Comparison of ENCODE assay signal across 9 mouse cellular contexts in the genomic region with DNA sequence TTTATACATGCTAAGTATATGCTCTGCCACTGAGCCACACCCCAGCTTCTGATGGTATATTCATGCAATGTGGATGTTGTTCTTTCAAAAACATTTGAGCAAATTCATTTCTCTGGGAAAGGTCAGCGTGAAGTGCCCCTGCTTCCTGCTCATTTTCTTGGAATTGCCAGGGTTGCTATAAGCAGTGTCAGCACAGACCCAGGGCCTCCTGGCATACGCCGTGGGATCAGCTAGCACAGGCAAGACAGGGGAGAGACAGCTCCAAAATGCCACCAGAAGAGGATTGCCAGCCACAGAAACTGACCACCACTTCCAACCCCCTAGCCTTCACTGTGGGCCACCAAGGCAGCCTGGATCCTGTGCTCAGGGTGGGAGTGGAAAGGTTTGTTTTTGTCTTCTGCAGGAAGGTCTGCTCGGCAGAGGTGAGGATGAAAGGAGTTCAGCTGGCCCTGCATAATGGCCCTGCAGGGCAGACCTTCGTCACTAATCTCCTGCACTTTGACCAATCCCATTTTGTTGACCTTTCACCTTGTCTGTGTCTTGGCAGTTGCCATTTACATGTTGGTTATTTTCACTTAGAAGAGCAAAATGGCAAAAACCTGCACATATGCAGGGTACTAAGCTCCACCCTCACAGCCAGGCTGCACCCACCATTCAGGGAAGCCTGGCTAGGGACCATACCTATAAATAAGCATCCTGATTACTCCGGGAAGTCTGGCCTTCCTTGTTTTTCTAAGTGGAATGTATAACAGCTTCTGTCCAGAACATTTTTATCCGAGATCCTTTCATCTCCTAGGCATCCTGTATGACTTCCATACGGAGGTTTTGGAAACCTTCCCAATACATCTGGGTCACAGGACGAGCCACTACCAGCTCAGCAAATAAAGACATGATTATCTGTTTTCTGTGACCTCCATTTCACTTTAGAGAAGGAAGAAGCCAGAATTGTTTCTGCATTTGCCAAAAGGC. TPM values are rescaled to one million over a fixed set of nuclear protein-coding genes. Genes with fewer than 3 reads are reported as not detected.
DNase-seq lines count a peak whose midpoint lies in the region; ATAC-seq and TF ChIP-seq lines count a peak whose summit lies in the region.
"Had no signal": no experiment of that assay in that cellular context is flagged by ENCODE, and none has a peak within 500 bp of the region (broad histone marks: within the 10 kb centered on the region; RNA-seq: fewer than 3 reads in every experiment).

No protein-coding gene starts in this region.

- H3K36me3 ChIP-seq in hindbrain, postnatal 0 days (ENCODE audit: insufficient read depth, low read length), result peaks cover 11% of the 10 kb centered on the region; the same call in 1 of the 2 replicates
- no peaks in the 10 kb centered on the region for H3K36me3 ChIP-seq in hindbrain, embryonic 11.5 days (ENCODE audit: control insufficient read depth, insufficient read depth, low read length)
- H3K36me3 ChIP-seq in heart, embryonic 14.5 days (ENCODE audit: control insufficient read depth, insufficient read depth, low read length), result peaks cover 39% of the 10 kb centered on the region
- H3K36me3 ChIP-seq in kidney, postnatal 0 days (ENCODE audit: insufficient read depth, low read length), result peaks cover 22% of the 10 kb centered on the region
- H3K36me3 ChIP-seq in forebrain, embryonic 12.5 days (replicated peaks), result peaks cover 31% of the 10 kb centered on the region

- no peaks in the 10 kb centered on the region for H3K9me3 ChIP-seq in hindbrain, postnatal 0 days (ENCODE audit: low read length)
- no peaks in the 10 kb centered on the region for H3K9me3 ChIP-seq in hindbrain, embryonic 11.5 days (ENCODE audit: control insufficient read depth, low read length)
- H3K9me3 ChIP-seq in heart, embryonic 14.5 days (ENCODE audit: control insufficient read depth, low read length), result no peaks in the 10 kb centered on the region
- H3K9me3 ChIP-seq in kidney, postnatal 0 days (replicated peaks; ENCODE audit: low read length), result no peaks in the 10 kb centered on the region
- 0 out of 2 replicates have a peak, but pooled peaks cover 3% of the 10 kb centered on the region for H3K9me3 ChIP-seq in forebrain, embryonic 12.5 days

- WGBS in hindbrain, postnatal 0 days, result 61% methylated on average over 9 of the region's 9 CpGs
- 74% methylated on average over 9 of the region's 9 CpGs for WGBS in hindbrain, embryonic 11.5 days
- WGBS in heart, embryonic 14.5 days, result 35% methylated on average over 9 of the region's 9 CpGs
- 42% methylated on average over 9 of the region's 9 CpGs for WGBS in kidney, postnatal 0 days
- whole genome bisulfite sequencing in forebrain, embryonic 12.5 days, result 63% methylated on average over 9 of the region's 9 CpGs

- no peak overlapping the region for H3K9ac ChIP-seq in hindbrain, postnatal 0 days (replicated peaks; ENCODE audit: low read length)
- no peak overlapping the region for H3K9ac ChIP-seq in hindbrain, embryonic 11.5 days (ENCODE audit: low read depth, low read length)
- peak overlapping the region; percentile 41; the same call in 1 of the 2 replicates for H3K9ac ChIP-seq in heart, embryonic 14.5 days (ENCODE audit: low read length)
- no peak overlapping the region for H3K9ac ChIP-seq in kidney, postnatal 0 days (ENCODE audit: low read depth, low read length)
- H3K9ac ChIP-seq in forebrain, embryonic 12.5 days, result no peak overlapping the region

- H3K27me3 ChIP-seq in hindbrain, postnatal 0 days (ENCODE audit: insufficient read depth, low read length), result no peaks in the 10 kb centered on the region
- H3K27me3 ChIP-seq in hindbrain, embryonic 11.5 days (ENCODE audit: control insufficient read depth, insufficient read depth, low read length), result no peaks in the 10 kb centered on the region
- no peaks in the 10 kb centered on the region for H3K27me3 ChIP-seq in heart, embryonic 14.5 days (ENCODE audit: control insufficient read depth, insufficient read depth, low read length)
- H3K27me3 ChIP-seq in kidney, postnatal 0 days (ENCODE audit: insufficient read depth, low read length), result no peaks in the 10 kb centered on the region
- no peaks in the 10 kb centered on the region for H3K27me3 ChIP-seq in forebrain, embryonic 12.5 days

- no peaks in the 10 kb centered on the region for H3K4me1 ChIP-seq in hindbrain, postnatal 0 days (ENCODE audit: insufficient read depth, low read length)
- no peaks in the 10 kb centered on the region for H3K4me1 ChIP-seq in hindbrain, embryonic 11.5 days (replicated peaks; ENCODE audit: control insufficient read depth, insufficient read depth, low read length)
- H3K4me1 ChIP-seq in heart, embryonic 14.5 days (ENCODE audit: control insufficient read depth in 2 of 2, insufficient read depth in 2 of 2, low read length in 2 of 2), result peaks cover 12 to 19% of the 10 kb centered on the region in 2 experiments
- no peaks in the 10 kb centered on the region; the same call in 1 of the 2 replicates for H3K4me1 ChIP-seq in kidney, postnatal 0 days (replicated peaks; ENCODE audit: insufficient read depth, low read length)
- H3K4me1 ChIP-seq in forebrain, embryonic 12.5 days, result no peaks in the 10 kb centered on the region

- H3K4me3 ChIP-seq in hindbrain, postnatal 0 days (ENCODE audit: low read length), result no peak overlapping the region
- H3K4me3 ChIP-seq in hindbrain, embryonic 11.5 days (ENCODE audit: low read depth, low read length), result no peak overlapping the region
- H3K4me3 ChIP-seq in heart, embryonic 14.5 days (ENCODE audit: control insufficient read depth in 1 of 2, insufficient read depth in 1 of 2, low read depth in 1 of 2, low read length in 2 of 2), result no peak overlapping the region
- H3K4me3 ChIP-seq in kidney, postnatal 0 days (replicated peaks; ENCODE audit: low read depth, low read length), result no peak overlapping the region
- no peak overlapping the region for H3K4me3 ChIP-seq in forebrain, embryonic 12.5 days (replicated peaks)

- H3K27ac ChIP-seq in hindbrain, postnatal 0 days, result peak overlapping the region; percentile 27; the same call in 1 of the 2 replicates
- no peak overlapping the region for H3K27ac ChIP-seq in hindbrain, embryonic 11.5 days (ENCODE audit: low read depth, low read length)
- peak overlapping the region; percentile 76 to 86 for H3K27ac ChIP-seq in heart, embryonic 14.5 days (replicated peaks in 1 of 2; ENCODE audit: control insufficient read depth in 1 of 2, insufficient read depth in 1 of 2, low read depth in 2 of 2, low read length in 2 of 2)
- H3K27ac ChIP-seq in kidney, postnatal 0 days, result peak overlapping the region; percentile 60
- no peak overlapping the region for H3K27ac ChIP-seq in forebrain, embryonic 12.5 days

- DNase-seq in hindbrain, postnatal 0 days (ENCODE audit: low spot score), result no peak
- no peak for DNase-seq in hindbrain, embryonic 11.5 days (ENCODE audit: low spot score)
- peak; percentile 56 for DNase-seq in brain, adult 2 months (ENCODE audit: low read depth, low spot score)
- peak; percentile 68 for DNase-seq in kidney, postnatal 0 days (ENCODE audit: low spot score)
- no peak for DNase-seq in adrenal gland, adult (ENCODE audit: inconsistent age in 2 of 2, low spot score in 1 of 2)
- DNase-seq: spleen, adult 18-20 months had no signal

- no peak for TF ChIP-seq CTCF in hindbrain, postnatal 0 days (IDR thresholded peaks at IDR 0.05; ENCODE audit: low read depth)
- no peak for TF ChIP-seq CTCF in kidney, postnatal 0 days (IDR thresholded peaks at IDR 0.05; ENCODE audit: low read depth)

- no peak overlapping the region for H3K4me2 ChIP-seq in hindbrain, postnatal 0 days (ENCODE audit: low read depth, low read length)
- no peak overlapping the region for H3K4me2 ChIP-seq in hindbrain, embryonic 11.5 days (replicated peaks; ENCODE audit: low read depth, low read length)
- peak overlapping the region; percentile 11; the same call in 1 of the 2 replicates for H3K4me2 ChIP-seq in heart, embryonic 14.5 days (ENCODE audit: low read length)
- H3K4me2 ChIP-seq in kidney, postnatal 0 days (ENCODE audit: low read length), result no peak overlapping the region
- no peak overlapping the region for H3K4me2 ChIP-seq in forebrain, embryonic 12.5 days

- no peak for ATAC-seq in hindbrain, postnatal 0 days
- ATAC-seq in hindbrain, embryonic 11.5 days (ENCODE audit: low FRiP score), result no peak
- no peak for ATAC-seq in heart, embryonic 14.5 days (ENCODE audit: insufficient number of reproducible peaks, insufficient read depth, low FRiP score, low read depth)
- no peak for ATAC-seq in kidney, postnatal 0 days (replicated peaks; ENCODE audit: low FRiP score, low read depth)
- ATAC-seq in forebrain, embryonic 12.5 days (ENCODE audit: low FRiP score), result no peak
- ATAC-seq in granulocyte monocyte progenitor cell, adult 5-6 weeks (replicated peaks; ENCODE audit: poor library complexity, severe bottlenecking), result no peak

RNA-seq across cellular contexts. Expression of a gene that starts 21.6 kb away (rescaled TPM):
- 29.7 and 30.3 TPM in 2 replicates for total RNA-seq in hindbrain, postnatal 0 days (2014; rRNA removed)
- 11.1 and 11.4 TPM in 2 replicates for polyA plus RNA-seq in hindbrain, postnatal 0 days (2015; fragmentation: Nextera tagmentation; extraction: Ambion mirVana)
- polyA plus RNA-seq in hindbrain, embryonic 11.5 days (2014; fragmentation: Nextera tagmentation; extraction: Ambion mirVana), result 37.5 and 40.0 TPM in 2 replicates
- 50.9 and 56.0 TPM in 2 replicates for polyA plus RNA-seq in heart, embryonic 14.5 days (2014; fragmentation: Nextera tagmentation; extraction: Ambion mirVana)
- polyA plus RNA-seq in kidney, postnatal 0 days (2015; fragmentation: Nextera tagmentation; extraction: Ambion mirVana), result 43.3 and 44.0 TPM in 2 replicates
- 44.8 and 46.2 TPM in 2 replicates for polyA plus RNA-seq in forebrain, embryonic 12.5 days (2016; fragmentation: Nextera tagmentation; extraction: Ambion mirVana)
- 26.3 and 29.8 TPM in 2 replicates for total RNA-seq in granulocyte monocyte progenitor cell, adult 5-6 weeks (2014; fragmentation: Nextera tagmentation)
- 24.4 and 26.2 TPM in 2 replicates for total RNA-seq in granulocyte monocyte progenitor cell, adult 5-6 weeks (2017)

Comparison
In these comparisons a context has a peak if more than half of its experiments do, and no peak if none do; other contexts are left out.
1. H3K27ac ChIP-seq: peak in hindbrain, postnatal 0 days (single experiment), heart, embryonic 14.5 days (2 of 2) and kidney, postnatal 0 days (single experiment); none in hindbrain, embryonic 11.5 days (single experiment) and forebrain, embryonic 12.5 days (single experiment).
2. DNase-seq: peak in brain, adult 2 months (single experiment) and kidney, postnatal 0 days (single experiment); none in hindbrain, postnatal 0 days (single experiment), hindbrain, embryonic 11.5 days (single experiment) and adrenal gland, adult (0 of 2).